Mouse (Mus musculus): ENCODE results near the gene Olfr804. TPM values are rescaled to one million over a fixed set of nuclear protein-coding genes. Genes with fewer than 3 reads are reported as not detected.

The Olfr804 gene
- not detected in 2 replicates for total RNA-seq (2015)
- not detected in 2 replicates for total RNA-seq (2017)

DNA sequence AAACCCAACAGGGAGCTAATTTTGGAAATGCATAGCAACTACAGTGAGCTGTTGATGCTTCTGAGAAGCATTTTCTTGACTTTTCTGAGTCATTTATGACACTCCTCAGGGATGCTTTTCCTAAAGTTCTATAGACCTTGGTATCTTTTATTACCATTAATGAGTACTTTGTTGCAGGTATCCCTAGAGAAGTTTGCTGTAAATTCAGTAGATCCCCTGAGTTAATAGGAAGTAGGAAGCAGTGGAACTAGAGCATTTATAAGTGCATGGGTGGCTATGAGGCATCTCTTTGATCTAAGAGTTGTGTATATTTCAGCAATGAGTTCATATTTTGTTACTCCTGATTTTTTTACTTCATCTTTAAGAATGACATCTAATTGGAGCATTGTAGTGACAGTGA lies at the start of gene Olfr804:
Gene Olfr804, plus strand, starts transcription at position 301 of the 400 bp plus-strand sequence.
- no peak for ATAC-seq (replicated peaks; ENCODE audit: poor library complexity)

DNA sequence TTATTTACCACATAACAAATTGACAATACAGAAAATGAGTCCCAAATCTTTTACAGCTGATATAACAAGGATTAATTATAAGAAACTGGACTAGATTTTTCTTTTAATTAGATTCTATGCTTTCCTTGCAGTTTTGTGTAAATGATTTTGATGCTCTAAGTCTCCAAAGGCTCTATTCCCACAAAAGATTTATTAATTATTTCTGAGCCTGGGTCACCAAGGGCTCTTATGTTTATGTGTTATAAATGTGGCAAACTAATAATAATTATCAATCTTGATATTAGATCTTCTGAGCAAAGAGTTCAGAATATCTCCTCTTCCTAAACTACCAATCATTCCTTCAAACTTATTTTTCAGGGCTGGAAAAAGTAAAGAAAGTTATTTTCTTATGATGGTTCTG lies 45.6 kb upstream of the Olfr804 start, which contains the start of gene Olfr800:
Gene Olfr800, plus strand, starts transcription at position 301 of the 400 bp plus-strand sequence.
- no peak for ATAC-seq (replicated peaks; ENCODE audit: poor library complexity)

DNA sequence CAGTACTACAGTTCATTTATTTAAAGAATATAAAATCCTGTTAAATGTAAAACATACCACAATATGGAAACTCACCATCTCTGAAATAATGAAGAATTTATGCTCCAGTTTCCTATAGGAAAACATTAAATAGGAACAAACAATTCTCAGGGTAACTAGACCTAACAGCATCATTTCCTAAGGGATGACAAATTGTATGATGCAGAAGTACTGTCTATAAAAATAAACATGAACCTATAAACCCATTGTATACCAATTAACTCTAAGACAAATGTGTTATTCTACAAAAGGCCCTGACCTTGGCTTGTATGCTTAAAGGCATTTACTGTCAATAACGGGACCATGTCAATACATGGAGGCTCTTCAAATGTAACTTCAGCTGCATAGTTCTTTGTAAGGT lies 29.2 kb upstream of the Olfr804 start, which contains the start of gene Olfr801:
Gene Olfr801, minus strand, starts transcription at position 101 of the 400 bp plus-strand sequence.
- ATAC-seq (replicated peaks; ENCODE audit: poor library complexity): no peak

DNA sequence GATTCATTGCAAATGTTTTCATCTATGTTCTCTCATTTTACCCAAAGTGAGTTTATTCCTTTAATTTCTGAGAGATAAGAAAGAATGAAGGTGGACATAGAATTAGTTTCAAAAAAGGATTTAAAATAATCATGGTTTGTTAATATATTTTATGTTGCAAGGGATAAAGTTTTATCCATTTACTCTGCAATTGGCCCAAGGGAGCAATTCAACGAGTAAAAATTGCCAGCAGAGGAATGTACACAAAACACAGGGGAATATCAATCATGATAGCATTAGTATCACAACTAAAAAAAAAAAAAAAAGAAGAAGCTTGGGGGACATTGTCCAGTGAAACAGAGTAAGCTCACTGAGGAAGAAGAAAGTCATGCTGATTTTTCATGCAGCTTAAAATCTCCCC lies 14.9 kb upstream of the Olfr804 start, which contains the start of gene Olfr802:
Gene Olfr802, minus strand, starts transcription at position 101 of the 400 bp plus-strand sequence.
- ATAC-seq (replicated peaks; ENCODE audit: poor library complexity): no peak

DNA sequence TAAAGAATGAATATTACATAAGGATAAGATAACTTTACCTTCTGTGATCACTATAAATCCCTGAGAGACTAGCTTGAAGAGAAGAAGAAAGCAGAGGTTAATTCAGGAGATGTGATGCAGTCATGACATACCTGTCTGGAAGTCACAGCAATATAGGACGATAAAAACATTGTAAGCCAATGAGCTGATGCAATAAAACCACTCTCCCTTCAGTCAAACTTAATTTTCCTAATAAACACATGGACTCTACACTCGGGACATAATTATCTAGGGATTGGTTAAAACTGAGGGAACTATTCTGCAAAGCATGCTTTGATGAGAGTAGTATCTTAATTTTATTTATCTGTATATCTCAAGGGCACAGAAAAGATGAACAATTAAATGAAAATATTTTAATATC lies 8.8 kb upstream of the Olfr804 start, which contains the start of gene Olfr803:
Gene Olfr803, minus strand, starts transcription at position 101 of the 400 bp plus-strand sequence.
- no peak for ATAC-seq (replicated peaks; ENCODE audit: poor library complexity)

DNA sequence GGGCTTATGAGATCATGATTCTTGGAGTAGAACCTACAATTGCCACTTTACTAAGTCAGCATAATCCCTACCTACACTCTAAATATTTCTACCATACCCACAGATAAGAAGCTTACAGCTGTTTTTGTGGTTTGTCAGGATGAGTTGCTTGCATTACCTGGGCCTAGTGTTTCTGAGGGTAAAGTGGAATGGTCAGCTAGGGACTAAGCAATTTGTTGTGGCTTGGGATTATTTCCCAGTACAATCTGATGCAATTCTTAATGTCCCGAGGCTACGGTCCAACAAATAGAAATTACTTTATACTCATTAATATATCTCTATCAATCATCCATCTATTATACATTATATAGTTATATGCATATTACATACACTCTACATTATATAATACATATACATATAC lies 26.3 kb downstream of the Olfr804 start, which contains the start of gene Olfr805:
Gene Olfr805, minus strand, starts transcription at position 101 of the 400 bp plus-strand sequence.
- no peak for ATAC-seq (replicated peaks; ENCODE audit: poor library complexity)

DNA sequence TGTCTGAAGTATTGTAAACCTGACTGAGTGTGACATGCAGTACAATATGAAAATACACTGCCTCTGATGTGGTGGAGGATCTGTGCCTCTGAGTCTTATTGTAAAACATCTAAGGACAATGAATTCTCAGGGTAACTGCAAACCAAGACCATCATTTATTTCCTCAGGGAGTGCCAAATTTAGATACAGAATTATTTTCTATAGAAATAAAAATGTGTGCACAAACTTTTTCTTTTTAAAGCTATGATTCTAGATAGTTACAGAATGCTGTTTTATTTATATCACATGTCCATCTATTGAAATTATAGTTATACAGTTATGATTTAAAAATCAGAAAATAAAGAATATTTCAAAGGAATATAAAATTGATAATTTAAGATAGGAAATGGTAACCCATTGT lies 38.8 kb downstream of the Olfr804 start, which contains the start of gene Olfr806:
Gene Olfr806, minus strand, starts transcription at position 101 of the 400 bp plus-strand sequence.
- no peak for ATAC-seq (replicated peaks; ENCODE audit: poor library complexity)

DNA sequence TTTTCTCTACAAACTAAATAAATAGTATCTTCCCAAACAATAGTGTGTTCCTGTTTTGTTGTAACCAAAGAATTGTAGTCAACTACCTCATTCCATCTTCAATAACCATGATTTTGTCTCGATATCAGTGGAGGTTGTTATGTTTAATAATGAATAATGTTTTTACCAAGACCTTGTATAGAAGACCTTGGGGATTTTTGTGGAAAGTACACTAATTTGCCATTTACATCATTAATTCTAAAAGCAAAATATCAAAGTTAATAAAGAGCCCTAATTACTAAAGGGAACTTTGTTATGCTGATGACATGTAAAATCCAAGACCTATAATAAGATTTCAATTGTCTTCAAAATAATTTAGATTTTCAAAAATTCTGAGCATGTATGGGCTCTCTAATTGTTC lies 54.7 kb downstream of the Olfr804 start, which contains the start of gene Olfr807:
Gene Olfr807, minus strand, starts transcription at position 101 of the 400 bp plus-strand sequence.
- ATAC-seq (replicated peaks; ENCODE audit: poor library complexity): no peak

Other genes with a start within 250 kb of the Olfr804 start
- gene Olfr787, start 241.3 kb upstream of the Olfr804 start, total RNA-seq (2015): not detected in 2 replicates
- not detected in 2 replicates for gene Olfr787, start 241.3 kb upstream of the Olfr804 start, total RNA-seq (2017)
- gene Olfr788, start 232.2 kb upstream of the Olfr804 start, total RNA-seq (2015): not detected in 2 replicates
- not detected in 2 replicates for gene Olfr788, start 232.2 kb upstream of the Olfr804 start, total RNA-seq (2017)
- not detected in 2 replicates for gene Olfr789, start 218.5 kb upstream of the Olfr804 start, total RNA-seq (2015)
- gene Olfr789, start 218.5 kb upstream of the Olfr804 start, total RNA-seq (2017): not detected in 2 replicates
- not detected in 2 replicates for gene Olfr790, start 204.7 kb upstream of the Olfr804 start, total RNA-seq (2015)
- not detected in 2 replicates for gene Olfr790, start 204.7 kb upstream of the Olfr804 start, total RNA-seq (2017)
- gene Olfr791, start 181.4 kb upstream of the Olfr804 start, total RNA-seq (2015): not detected in 2 replicates
- gene Olfr791, start 181.4 kb upstream of the Olfr804 start, total RNA-seq (2017): not detected in 2 replicates
- gene Olfr792, start 164.0 kb upstream of the Olfr804 start, total RNA-seq (2015): not detected in 2 replicates
- gene Olfr792, start 164.0 kb upstream of the Olfr804 start, total RNA-seq (2017): not detected in 2 replicates
- gene Olfr794, start 135.6 kb upstream of the Olfr804 start, total RNA-seq (2015): not detected in 2 replicates
- not detected in 2 replicates for gene Olfr794, start 135.6 kb upstream of the Olfr804 start, total RNA-seq (2017)
- not detected in 2 replicates for gene Olfr796, start 90.6 kb upstream of the Olfr804 start, total RNA-seq (2015)
- gene Olfr796, start 90.6 kb upstream of the Olfr804 start, total RNA-seq (2017): not detected in 2 replicates
- not detected in 2 replicates for gene Olfr798, start 75.3 kb upstream of the Olfr804 start, total RNA-seq (2015)
- gene Olfr798, start 75.3 kb upstream of the Olfr804 start, total RNA-seq (2017): not detected in 2 replicates
- gene Olfr799, start 65.7 kb upstream of the Olfr804 start, total RNA-seq (2015): not detected in 2 replicates
- not detected in 2 replicates for gene Olfr799, start 65.7 kb upstream of the Olfr804 start, total RNA-seq (2017)
- not detected in 2 replicates for gene Olfr800, start 45.5 kb upstream of the Olfr804 start, total RNA-seq (2015)
- not detected in 2 replicates for gene Olfr800, start 45.5 kb upstream of the Olfr804 start, total RNA-seq (2017)
- gene Olfr801, start 29.3 kb upstream of the Olfr804 start, total RNA-seq (2015): not detected in 2 replicates
- not detected in 2 replicates for gene Olfr801, start 29.3 kb upstream of the Olfr804 start, total RNA-seq (2017)
- gene Olfr802, start 15.0 kb upstream of the Olfr804 start, total RNA-seq (2015): not detected in 2 replicates
- not detected in 2 replicates for gene Olfr802, start 15.0 kb upstream of the Olfr804 start, total RNA-seq (2017)
- not detected in 2 replicates for gene Olfr803, start 8.9 kb upstream of the Olfr804 start, total RNA-seq (2015)
- gene Olfr803, start 8.9 kb upstream of the Olfr804 start, total RNA-seq (2017): not detected in 2 replicates
- not detected in 2 replicates for gene Olfr805, start 26.2 kb downstream of the Olfr804 start, total RNA-seq (2015)
- gene Olfr805, start 26.2 kb downstream of the Olfr804 start, total RNA-seq (2017): not detected in 2 replicates
- not detected in 2 replicates for gene Olfr806, start 38.7 kb downstream of the Olfr804 start, total RNA-seq (2015)
- gene Olfr806, start 38.7 kb downstream of the Olfr804 start, total RNA-seq (2017): not detected in 2 replicates
- not detected in 2 replicates for gene Olfr807, start 54.6 kb downstream of the Olfr804 start, total RNA-seq (2015)
- gene Olfr807, start 54.6 kb downstream of the Olfr804 start, total RNA-seq (2017): not detected in 2 replicates
- gene Olfr808, start 62.3 kb downstream of the Olfr804 start, total RNA-seq (2015): not detected in 2 replicates
- not detected in 2 replicates for gene Olfr808, start 62.3 kb downstream of the Olfr804 start, total RNA-seq (2017)
- gene Olfr809, start 71.4 kb downstream of the Olfr804 start, total RNA-seq (2015): not detected in 2 replicates
- not detected in 2 replicates for gene Olfr809, start 71.4 kb downstream of the Olfr804 start, total RNA-seq (2017)
- not detected in 2 replicates for gene Olfr810, start 91.7 kb downstream of the Olfr804 start, total RNA-seq (2015)
- gene Olfr810, start 91.7 kb downstream of the Olfr804 start, total RNA-seq (2017): not detected in 2 replicates
- gene Olfr811, start 101.2 kb downstream of the Olfr804 start, total RNA-seq (2015): not detected in 2 replicates
- gene Olfr811, start 101.2 kb downstream of the Olfr804 start, total RNA-seq (2017): not detected in 2 replicates
- gene Olfr812, start 142.9 kb downstream of the Olfr804 start, total RNA-seq (2015): not detected in 2 replicates
- not detected in 2 replicates for gene Olfr812, start 142.9 kb downstream of the Olfr804 start, total RNA-seq (2017)
- gene Olfr813, start 152.2 kb downstream of the Olfr804 start, total RNA-seq (2015): not detected in 2 replicates
- gene Olfr813, start 152.2 kb downstream of the Olfr804 start, total RNA-seq (2017): not detected in 2 replicates
- not detected in 2 replicates for gene Olfr814, start 176.6 kb downstream of the Olfr804 start, total RNA-seq (2015)
- gene Olfr814, start 176.6 kb downstream of the Olfr804 start, total RNA-seq (2017): not detected in 2 replicates
- not detected in 2 replicates for gene Olfr815, start 202.7 kb downstream of the Olfr804 start, total RNA-seq (2015)
- not detected in 2 replicates for gene Olfr815, start 202.7 kb downstream of the Olfr804 start, total RNA-seq (2017)
- not detected in 2 replicates for gene Olfr816, start 212.4 kb downstream of the Olfr804 start, total RNA-seq (2015)
- not detected in 2 replicates for gene Olfr816, start 212.4 kb downstream of the Olfr804 start, total RNA-seq (2017)
- not detected in 2 replicates for gene Olfr818, start 245.9 kb downstream of the Olfr804 start, total RNA-seq (2015)
- not detected in 2 replicates for gene Olfr818, start 245.9 kb downstream of the Olfr804 start, total RNA-seq (2017)

Measured in megakaryocyte progenitor cell, adult 5-6 weeks (primary cell).